Mouse (Mus musculus) liver, embryonic 13.5 days (tissue): Measurements from ENCODE around the gene Lysmd1. TPM values are rescaled to one million over a fixed set of nuclear protein-coding genes. Genes with fewer than 3 reads are reported as not detected.

Source experiments
- ATAC-seq: fragments of 200-750 bp; cut with Nextera tagmentation; 2 replicates; pipeline ENCODE4 v1.8.0; 2017; ENCODE audit warnings: low read depth, mild to moderate bottlenecking, moderate number of reproducible peaks, moderate library complexity
- DNase-seq: peaks from one replicate; pipeline ENCODE4 v3.0.0; 2022
- H3K27ac ChIP-seq: fragments of 300-500 bp; sonication (generic); 2 replicates; pipeline ENCODE4 v1.5.1; 2015; ENCODE audit warnings: moderate library complexity, mild to moderate bottlenecking, inconsistent platforms
- H3K27me3 ChIP-seq: fragments of 300-500 bp; sonication (generic); 2 replicates; pipeline ENCODE4 v1.6.1; 2015; ENCODE audit warnings: mild to moderate bottlenecking, inconsistent platforms
- H3K36me3 ChIP-seq: fragments of 300-500 bp; sonication (generic); 2 replicates; pipeline ENCODE4 v1.6.1; 2015; ENCODE audit warnings: mild to moderate bottlenecking, inconsistent platforms
- H3K4me1 ChIP-seq: fragments of 300-500 bp; sonication (generic); replicated peaks from 2 replicates; pipeline ENCODE4 v1.6.1; 2015; ENCODE audit warnings: inconsistent platforms
- H3K4me2 ChIP-seq: fragments of 300-500 bp; sonication (generic); 2 replicates; pipeline ENCODE4 v1.6.1; 2015; ENCODE audit warnings: inconsistent platforms, mild to moderate bottlenecking, moderate library complexity
- H3K4me3 ChIP-seq: fragments of 300-500 bp; sonication (generic); replicated peaks from 2 replicates; pipeline ENCODE4 v1.5.1; 2015; ENCODE audit warnings: mild to moderate bottlenecking, inconsistent platforms
- H3K9ac ChIP-seq: fragments of 300-500 bp; sonication (generic); 2 replicates; pipeline ENCODE4 v1.6.1; 2015; ENCODE audit warnings: mild to moderate bottlenecking, inconsistent platforms
- H3K9me3 ChIP-seq: fragments of 300-500 bp; sonication (generic); replicated peaks from 2 replicates; pipeline ENCODE4 v1.6.1; 2016; ENCODE audit warnings: inconsistent platforms
- WGBS: fragments of 180-500 bp; shearing (Covaris S2); methylation state at CpG from one replicate; pipeline ENCODE4 v1.1.7; 2015; ENCODE audit not compliant: insufficient replicate concordance; 5-methylcytosine and 5-hydroxymethylcytosine counted together
- microRNA-seq: library from miRNA; unstranded; fragments of <30 nt; microRNA quantifications from one replicate; pipeline ENCODE4, GENCODE M21; 2016
- polyA plus RNA-seq: library from polyadenylated mRNA; unstranded; fragments of >200 nt; fragmentation: Nextera tagmentation; extraction: Ambion mirVana; gene quantifications from 2 replicates; pipeline ENCODE4 v1.2.1, GENCODE M21; 2015

Lysmd1 gene
- polyA plus RNA-seq, 1 experiment from 2014 or later = 7.3 TPM

- no peaks in the 10 kb centered on the region for H3K36me3 ChIP-seq
- DNase-seq (peak; percentile 70), ATAC-seq (peak; percentile 22; the same call in 1 of the 2 replicates)
- H3K9me3 ChIP-seq = no peaks in the 10 kb centered on the region
- H3K27ac ChIP-seq = no peak overlapping the region
- peaks cover 79% of the 10 kb centered on the region for H3K27me3 ChIP-seq
- peak overlapping the region; percentile 40 for H3K4me3 ChIP-seq
- peaks cover 11% of the 10 kb centered on the region for H3K4me1 ChIP-seq
- 1% methylated on average over 16 of the region's 16 CpGs for WGBS
- H3K4me2 ChIP-seq = peak overlapping the region; percentile 59
- H3K9ac ChIP-seq = no peak overlapping the region
These were observed 40.2 kb downstream of the Lysmd1 start for GRCm38 (mm10) chr3:95174011-95174592.

- Histone ChIP-seq H3K27me3 (peaks cover 55% of the 10 kb centered on the region), H3K9ac (no peak overlapping the region), H3K27ac (no peak overlapping the region), H3K4me2 (no peak overlapping the region), H3K9me3 (no peaks in the 10 kb centered on the region), H3K36me3 (no peaks in the 10 kb centered on the region), H3K4me3 (no peak overlapping the region), H3K4me1 (peaks cover 11% of the 10 kb centered on the region)
- WGBS = 54% methylated on average over 3 of the region's 3 CpGs
- ATAC-seq = no peak
- no peak for DNase-seq
These were observed 42.6 kb downstream of the Lysmd1 start for GRCm38 (mm10) chr3:95176500-95176899.

DNA sequence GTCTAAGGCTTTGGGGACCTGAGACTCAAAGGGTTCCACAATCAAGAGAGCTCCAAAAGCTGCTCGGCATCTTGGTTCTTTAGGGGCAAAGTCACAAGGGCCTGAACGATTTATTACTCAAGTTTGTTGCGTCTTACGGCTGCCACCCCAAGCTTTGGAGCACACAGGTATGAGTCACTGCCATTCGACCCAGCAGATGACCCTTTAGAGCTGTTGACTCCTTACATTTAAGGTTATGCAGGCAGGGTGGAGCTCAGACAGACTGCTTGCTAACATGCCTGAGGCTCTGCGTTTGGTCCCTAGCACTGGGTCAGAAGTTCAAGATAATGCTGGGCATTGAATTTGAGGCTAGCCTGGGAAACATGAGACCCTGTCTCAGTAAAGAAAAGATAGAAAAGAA, 43.7 kb downstream of the Lysmd1 start:
- Histone ChIP-seq H3K4me2 (no peak overlapping the region), H3K4me3 (no peak overlapping the region), H3K27me3 (peaks cover 44% of the 10 kb centered on the region), H3K27ac (no peak overlapping the region), H3K9me3 (no peaks in the 10 kb centered on the region), H3K36me3 (peaks cover 5% of the 10 kb centered on the region), H3K4me1 (peaks cover 11% of the 10 kb centered on the region), H3K9ac (no peak overlapping the region)
- WGBS = 68% methylated on average over 6 of the region's 6 CpGs
- ATAC-seq (no peak), DNase-seq (no peak)

- Histone ChIP-seq H3K9ac (no peak overlapping the region), H3K27me3 (peaks cover 31% of the 10 kb centered on the region), H3K4me2 (no peak overlapping the region), H3K4me3 (no peak overlapping the region), H3K4me1 (peaks cover 2% of the 10 kb centered on the region), H3K27ac (no peak overlapping the region), H3K36me3 (peaks cover 17% of the 10 kb centered on the region), H3K9me3 (no peaks in the 10 kb centered on the region)
- no peak for ATAC-seq
- no peak for DNase-seq
- 73% methylated on average over 5 of the region's 5 CpGs for WGBS
These were observed 45.1 kb downstream of the Lysmd1 start for GRCm38 (mm10) chr3:95178948-95179347.

DNA sequence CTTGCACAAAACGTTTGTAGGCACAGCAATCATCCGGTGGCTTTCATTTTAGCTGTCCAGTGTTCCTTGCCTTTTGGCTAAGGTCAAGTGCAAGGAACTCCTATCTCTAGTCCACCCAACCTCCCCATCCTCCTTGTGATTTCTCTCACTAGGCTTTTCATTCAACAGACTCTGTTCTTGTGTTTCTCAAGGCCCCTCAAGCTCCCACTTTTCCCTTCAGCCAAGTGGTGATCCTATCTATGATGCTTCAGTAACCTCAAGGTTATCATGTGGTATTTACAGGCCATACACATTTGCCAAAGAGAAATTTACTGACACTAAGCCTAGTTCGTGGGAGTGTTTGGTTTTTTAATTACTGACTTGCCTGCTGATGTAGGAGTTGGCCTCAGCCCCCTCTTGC, 46.0 kb downstream of the Lysmd1 start:
- Histone ChIP-seq H3K4me2 (no peak overlapping the region), H3K4me1 (no peaks in the 10 kb centered on the region), H3K9ac (no peak overlapping the region), H3K9me3 (no peaks in the 10 kb centered on the region), H3K27me3 (peaks cover 21% of the 10 kb centered on the region), H3K36me3 (peaks cover 27% of the 10 kb centered on the region), H3K4me3 (no peak overlapping the region), H3K27ac (no peak overlapping the region; the same call in 1 of the 2 replicates)
- no peak for DNase-seq
- WGBS = 51% methylated on average over 3 of the region's 3 CpGs
- no peak for ATAC-seq

GRCm38 (mm10) chr3:95181841-95182240, 48.0 kb downstream of the Lysmd1 start:
- H3K27me3 ChIP-seq = peaks cover 6% of the 10 kb centered on the region; the same call in 1 of the 2 replicates
- no peak overlapping the region for H3K4me2 ChIP-seq
- 48% methylated on average over 1 of the region's 1 CpGs for WGBS
- H3K27ac ChIP-seq = no peak overlapping the region
- ATAC-seq = no peak
- H3K9me3 ChIP-seq = no peaks in the 10 kb centered on the region
- H3K4me3 ChIP-seq = no peak overlapping the region
- DNase-seq = no peak
- H3K36me3 ChIP-seq = peaks cover 45% of the 10 kb centered on the region
- no peaks in the 10 kb centered on the region for H3K4me1 ChIP-seq
- no peak overlapping the region for H3K9ac ChIP-seq

DNA sequence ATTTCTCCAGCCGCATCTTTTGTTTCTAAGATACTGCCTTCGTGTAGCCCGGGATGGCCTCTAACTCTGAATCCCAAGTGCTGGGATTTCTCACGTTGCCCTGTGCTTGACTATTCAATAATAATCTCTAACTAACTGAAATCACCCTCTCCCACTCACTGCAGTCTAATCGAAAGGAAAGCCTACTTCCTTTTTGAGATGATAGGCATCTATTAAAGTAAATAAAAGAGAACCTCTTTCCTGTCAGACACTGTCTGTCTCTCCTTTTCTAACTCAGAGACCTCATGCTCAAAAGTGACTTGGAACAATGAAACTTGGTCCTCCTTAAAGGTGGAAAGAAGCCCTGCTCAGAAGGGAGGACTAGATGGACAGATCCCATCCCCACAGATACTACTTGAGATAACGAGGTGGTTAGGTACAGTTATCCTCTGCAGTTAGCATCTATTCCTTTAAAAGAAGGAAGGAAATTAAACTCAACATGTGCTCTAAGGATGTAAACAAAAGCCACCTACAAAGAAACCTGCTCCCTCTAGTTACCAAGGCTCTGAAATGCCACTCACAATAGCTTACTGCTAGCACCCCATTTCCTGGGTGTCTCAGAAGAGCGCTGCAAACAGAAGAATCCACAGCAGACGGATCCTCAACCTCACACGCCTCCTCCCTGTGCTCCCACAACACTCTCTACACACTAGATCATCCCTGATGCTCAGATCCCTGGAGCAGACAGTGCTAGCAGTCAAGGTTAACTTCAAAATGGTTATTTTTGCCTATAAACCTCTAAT, 51.1 kb downstream of the Lysmd1 start:
- Histone ChIP-seq H3K27ac (no peak overlapping the region), H3K27me3 (no peaks in the 10 kb centered on the region), H3K36me3 (peaks cover 76% of the 10 kb centered on the region), H3K4me3 (no peak overlapping the region), H3K4me2 (no peak overlapping the region), H3K9ac (no peak overlapping the region), H3K4me1 (no peaks in the 10 kb centered on the region), H3K9me3 (no peaks in the 10 kb centered on the region)
- ATAC-seq (no peak), DNase-seq (no peak)
- WGBS = 80% methylated on average over 9 of the region's 9 CpGs

GRCm38 (mm10) chr3:95186100-95186499, 52.2 kb downstream of the Lysmd1 start:
- Histone ChIP-seq H3K27ac (no peak overlapping the region), H3K9me3 (no peaks in the 10 kb centered on the region), H3K4me3 (no peak overlapping the region), H3K4me1 (no peaks in the 10 kb centered on the region), H3K27me3 (no peaks in the 10 kb centered on the region), H3K9ac (no peak overlapping the region), H3K36me3 (peaks cover 88% of the 10 kb centered on the region), H3K4me2 (no peak overlapping the region)
- WGBS = 80% methylated on average over 2 of the region's 2 CpGs
- ATAC-seq = no peak
- DNase-seq = no peak

- Histone ChIP-seq H3K4me1 (no peaks in the 10 kb centered on the region), H3K4me3 (no peak overlapping the region), H3K27ac (no peak overlapping the region), H3K9me3 (no peaks in the 10 kb centered on the region), H3K9ac (no peak overlapping the region), H3K36me3 (peaks cover 94% of the 10 kb centered on the region), H3K4me2 (no peak overlapping the region), H3K27me3 (no peaks in the 10 kb centered on the region)
- DNase-seq = no peak
- 83% methylated on average over 6 of the region's 6 CpGs for WGBS
- ATAC-seq = no peak
These were observed 53.0 kb downstream of the Lysmd1 start for GRCm38 (mm10) chr3:95186888-95187287.

Small RNA genes lying within 50 kb of the gene (microRNA-seq; reads per million reads assigned to microRNA genes)
- gene Mir8099-1 = not detected

Other genes with a start within 250 kb of the Lysmd1 start
- 201 and 214 TPM in 2 replicates for gene Psmb4, start 247.1 kb upstream of the Lysmd1 start, polyA plus RNA-seq
- 58.0 and 65.2 TPM in 2 replicates for gene Selenbp1, start 201.0 kb upstream of the Lysmd1 start, polyA plus RNA-seq
- gene Rfx5, start 180.0 kb upstream of the Lysmd1 start, polyA plus RNA-seq = 0.96 and 1.8 TPM in 2 replicates
- gene Pi4kb, start 159.4 kb upstream of the Lysmd1 start, polyA plus RNA-seq = 11.6 and 12.4 TPM in 2 replicates
- gene Zfp687, start 118.6 kb upstream of the Lysmd1 start, polyA plus RNA-seq = 5.8 and 8.2 TPM in 2 replicates
- gene Psmd4, start 91.5 kb upstream of the Lysmd1 start, polyA plus RNA-seq = 202 and 204 TPM in 2 replicates
- gene Pip5k1a, start 27.2 kb upstream of the Lysmd1 start, polyA plus RNA-seq = 9.6 and 10.3 TPM in 2 replicates
- gene Vps72, start 23.1 kb upstream of the Lysmd1 start, polyA plus RNA-seq = 39.2 and 43.3 TPM in 2 replicates
- gene Tmod4, start 9.6 kb upstream of the Lysmd1 start, polyA plus RNA-seq = 0.17 and 0.67 TPM in 2 replicates
- 33.4 and 33.5 TPM in 2 replicates for gene Scnm1, start 77 bp upstream of the Lysmd1 start, polyA plus RNA-seq
- 5.7 and 6.0 TPM in 2 replicates for gene Tnfaip8l2, start 8.3 kb downstream of the Lysmd1 start, polyA plus RNA-seq
- 0.35 and 0.36 TPM in 2 replicates for gene Sema6c, start 26.4 kb downstream of the Lysmd1 start, polyA plus RNA-seq
- gene Gabpb2, start 83.8 kb downstream of the Lysmd1 start, polyA plus RNA-seq = 6.9 and 7.7 TPM in 2 replicates
- gene Cdc42se1, start 94.6 kb downstream of the Lysmd1 start, polyA plus RNA-seq = 43.9 and 50.1 TPM in 2 replicates
- 2.8 and 3.5 TPM in 2 replicates for gene Mllt11, start 98.1 kb downstream of the Lysmd1 start, polyA plus RNA-seq
- 0.16 and 0.21 TPM in 2 replicates for gene Gm128, start 107.5 kb downstream of the Lysmd1 start, polyA plus RNA-seq
- not detected in 2 replicates for gene Bnipl, start 117.1 kb downstream of the Lysmd1 start, polyA plus RNA-seq
- 17.0 and 18.6 TPM in 2 replicates for gene Mindy1, start 147.3 kb downstream of the Lysmd1 start, polyA plus RNA-seq
- gene Prune1, start 148.0 kb downstream of the Lysmd1 start, polyA plus RNA-seq = 8.6 and 11.0 TPM in 2 replicates
- 3.0 and 3.1 TPM in 2 replicates for gene Anxa9, start 173.1 kb downstream of the Lysmd1 start, polyA plus RNA-seq
- gene Cers2, start 180.7 kb downstream of the Lysmd1 start, polyA plus RNA-seq = 113 and 125 TPM in 2 replicates
- gene Setdb1, start 223.1 kb downstream of the Lysmd1 start, polyA plus RNA-seq = 15.9 and 20.0 TPM in 2 replicates